Mouse (Mus musculus): ENCODE results near the gene Nynrin. TPM values are rescaled to one million over a fixed set of nuclear protein-coding genes. Genes with fewer than 3 reads are reported as not detected.
A peak's percentile ranks its signal among the peaks of the same experiment; 100 is the strongest.

Gene Nynrin
- total and polyA plus RNA-seq, 3 experiments, result 3.5 to 6.8 (median 6.2) TPM

DNA sequence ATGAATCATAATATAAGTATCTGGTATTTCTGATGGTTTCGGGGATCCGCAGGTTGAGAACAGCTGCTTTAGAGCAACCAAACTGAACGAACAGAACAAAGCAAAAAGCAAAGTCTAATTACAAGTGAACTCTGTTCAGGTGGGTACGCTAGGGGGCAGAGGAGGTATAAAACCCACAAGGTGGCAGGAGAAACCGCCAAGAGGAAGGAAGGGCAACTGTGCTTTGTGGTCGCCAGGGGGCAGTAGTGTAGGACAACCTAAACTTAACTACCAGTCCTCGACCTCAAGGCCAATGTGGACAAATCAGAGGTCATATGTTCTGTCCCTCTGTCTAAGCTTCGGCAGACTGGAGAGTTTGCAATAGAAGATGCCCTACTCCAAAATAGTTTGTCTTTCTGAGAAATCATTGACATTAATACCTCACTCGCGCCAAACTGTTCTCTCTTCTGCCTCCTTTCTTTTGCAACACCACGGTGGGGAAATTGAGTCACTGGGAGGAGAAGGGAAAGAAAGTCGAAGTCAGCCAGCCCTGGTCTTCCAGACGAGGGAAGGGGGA, 31.3 kb upstream of the Nynrin start:
- Histone ChIP-seq H3K4me1 (ENCODE audit: control insufficient read depth, insufficient read depth, low read length) (peaks cover 2% of the 10 kb centered on the region; the same call in 1 of the 2 replicates), H3K79me2 (replicated peaks; ENCODE audit: control insufficient read depth, insufficient read depth, low read length) (no peaks in the 10 kb centered on the region), H3K36me3 (ENCODE audit: control insufficient read depth, insufficient read depth, low read length) (no peaks in the 10 kb centered on the region), H3K4me3 (peak overlapping the region; percentile 67), H3K9ac (ENCODE audit: low read depth, low read length) (peak overlapping the region; percentile 84), H3K27me3 (ENCODE audit: control insufficient read depth, insufficient read depth, low read length) (no peaks in the 10 kb centered on the region), H3K27ac (peak overlapping the region; percentile 71)
- TF ChIP-seq EP300 (IDR thresholded peaks at IDR 0.05; ENCODE audit: insufficient read depth, low read depth, low read length) (peak; percentile 95), POLR2A (IDR thresholded peaks at IDR 0.05; ENCODE audit: insufficient read depth, low read depth, low read length) (no peak), CTCF (IDR thresholded peaks at IDR 0.05) (peak; percentile 97)
- 7% methylated on average over 13 of the region's 13 CpGs for WGBS
- intact Hi-C loops (cut with DNase I), result loop anchor here (1.0 kb wide), 2 partner anchors 41 to 96 kb away; no protein-coding TSS in a partner anchor
- peak; percentile 78 to 85 for DNase-seq

- Histone ChIP-seq H3K27me3 (ENCODE audit: control insufficient read depth, insufficient read depth, low read length) (no peaks in the 10 kb centered on the region), H3K27ac (peak within 1 kb of the TSS; percentile 71), H3K9ac (ENCODE audit: low read depth, low read length) (peak within 1 kb of the TSS; percentile 84), H3K4me1 (ENCODE audit: control insufficient read depth, insufficient read depth, low read length) (peaks cover 2% of the 10 kb centered on the region; the same call in 1 of the 2 replicates), H3K79me2 (replicated peaks; ENCODE audit: control insufficient read depth, insufficient read depth, low read length) (no peaks in the 10 kb centered on the region), H3K36me3 (ENCODE audit: control insufficient read depth, insufficient read depth, low read length) (no peaks in the 10 kb centered on the region), H3K4me3 (peak within 1 kb of the TSS; percentile 67)
- WGBS, result 2% methylated on average over 44 of the region's 46 CpGs
- intact Hi-C loops (cut with DNase I), result loop anchor here (1.0 kb wide), 3 partner anchors 40 to 95 kb away; no protein-coding TSS in a partner anchor
- TF ChIP-seq POLR2A (IDR thresholded peaks at IDR 0.05; ENCODE audit: insufficient read depth, low read depth, low read length) (no peak), CTCF (IDR thresholded peaks at IDR 0.05) (no peak), EP300 (IDR thresholded peaks at IDR 0.05; ENCODE audit: insufficient read depth, low read depth, low read length) (no peak; the same call in 1 of the 2 replicates)
- DNase-seq, result peak; percentile 89 to 90
Measured at GRCm38 (mm10) chr14:55822991-55823762, 30.6 kb upstream of the Nynrin start, which contains the start of gene Nfatc4. Nfatc4 (plus strand) TSS chr14:55823144.

DNA sequence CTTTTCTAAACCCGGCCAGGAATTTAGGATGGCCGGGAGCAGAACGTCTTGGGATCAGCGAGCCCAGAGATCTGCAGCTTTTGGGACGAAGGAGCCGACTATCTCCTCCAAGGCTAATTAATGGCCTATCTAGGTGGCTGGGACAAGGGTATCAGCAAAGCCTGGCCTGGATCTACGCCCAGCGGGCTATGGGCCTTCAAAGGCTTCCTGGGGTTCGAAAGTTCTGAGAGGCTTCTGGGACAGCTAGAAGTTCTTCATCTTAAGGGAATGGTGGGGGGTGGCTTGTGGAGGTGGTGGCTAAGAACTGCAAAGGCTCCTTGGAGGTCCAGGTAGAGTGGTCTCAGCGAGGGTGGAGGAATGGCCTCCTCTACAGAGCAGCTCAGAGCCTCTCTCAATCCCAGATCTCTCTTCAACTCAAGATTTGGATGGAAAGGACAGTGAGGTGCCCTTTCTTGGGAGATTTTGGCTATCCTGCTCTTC, 29.8 kb upstream of the Nynrin start:
- Histone ChIP-seq H3K4me3 (peak overlapping the region; percentile 67), H3K36me3 (ENCODE audit: control insufficient read depth, insufficient read depth, low read length) (no peaks in the 10 kb centered on the region), H3K9ac (ENCODE audit: low read depth, low read length) (peak overlapping the region; percentile 84), H3K79me2 (replicated peaks; ENCODE audit: control insufficient read depth, insufficient read depth, low read length) (no peaks in the 10 kb centered on the region), H3K27ac (peak overlapping the region; percentile 71), H3K4me1 (ENCODE audit: control insufficient read depth, insufficient read depth, low read length) (peaks cover 3% of the 10 kb centered on the region), H3K27me3 (ENCODE audit: control insufficient read depth, insufficient read depth, low read length) (no peaks in the 10 kb centered on the region)
- intact Hi-C loops (cut with DNase I), result no loop called here
- WGBS, result 40% methylated on average over 10 of the region's 10 CpGs
- peak; percentile 57 to 64 for DNase-seq
- TF ChIP-seq EP300 (IDR thresholded peaks at IDR 0.05; ENCODE audit: insufficient read depth, low read depth, low read length), result no peak
- TF ChIP-seq CTCF (IDR thresholded peaks at IDR 0.05), result no peak
- no peak for TF ChIP-seq POLR2A (IDR thresholded peaks at IDR 0.05; ENCODE audit: insufficient read depth, low read depth, low read length)

- H3K9ac ChIP-seq (ENCODE audit: low read depth, low read length), result peak overlapping the region; percentile 84
- H3K4me1 ChIP-seq (ENCODE audit: control insufficient read depth, insufficient read depth, low read length), result peaks cover 3% of the 10 kb centered on the region
- TF ChIP-seq POLR2A (IDR thresholded peaks at IDR 0.05; ENCODE audit: insufficient read depth, low read depth, low read length) (no peak), EP300 (IDR thresholded peaks at IDR 0.05; ENCODE audit: insufficient read depth, low read depth, low read length) (no peak), CTCF (IDR thresholded peaks at IDR 0.05) (no peak)
- 9% methylated on average over 32 of the region's 32 CpGs for WGBS
- H3K27me3 ChIP-seq (ENCODE audit: control insufficient read depth, insufficient read depth, low read length), result no peaks in the 10 kb centered on the region
- H3K36me3 ChIP-seq (ENCODE audit: control insufficient read depth, insufficient read depth, low read length), result no peaks in the 10 kb centered on the region
- intact Hi-C loops (cut with DNase I), result no loop called here
- no peaks in the 10 kb centered on the region for H3K79me2 ChIP-seq (replicated peaks; ENCODE audit: control insufficient read depth, insufficient read depth, low read length)
- peak overlapping the region; percentile 67 for H3K4me3 ChIP-seq
- H3K27ac ChIP-seq, result peak overlapping the region; percentile 76
- DNase-seq, result peak; percentile 53 to 55
Measured at GRCm38 (mm10) chr14:55824481-55825215, 29.2 kb upstream of the Nynrin start.

DNA sequence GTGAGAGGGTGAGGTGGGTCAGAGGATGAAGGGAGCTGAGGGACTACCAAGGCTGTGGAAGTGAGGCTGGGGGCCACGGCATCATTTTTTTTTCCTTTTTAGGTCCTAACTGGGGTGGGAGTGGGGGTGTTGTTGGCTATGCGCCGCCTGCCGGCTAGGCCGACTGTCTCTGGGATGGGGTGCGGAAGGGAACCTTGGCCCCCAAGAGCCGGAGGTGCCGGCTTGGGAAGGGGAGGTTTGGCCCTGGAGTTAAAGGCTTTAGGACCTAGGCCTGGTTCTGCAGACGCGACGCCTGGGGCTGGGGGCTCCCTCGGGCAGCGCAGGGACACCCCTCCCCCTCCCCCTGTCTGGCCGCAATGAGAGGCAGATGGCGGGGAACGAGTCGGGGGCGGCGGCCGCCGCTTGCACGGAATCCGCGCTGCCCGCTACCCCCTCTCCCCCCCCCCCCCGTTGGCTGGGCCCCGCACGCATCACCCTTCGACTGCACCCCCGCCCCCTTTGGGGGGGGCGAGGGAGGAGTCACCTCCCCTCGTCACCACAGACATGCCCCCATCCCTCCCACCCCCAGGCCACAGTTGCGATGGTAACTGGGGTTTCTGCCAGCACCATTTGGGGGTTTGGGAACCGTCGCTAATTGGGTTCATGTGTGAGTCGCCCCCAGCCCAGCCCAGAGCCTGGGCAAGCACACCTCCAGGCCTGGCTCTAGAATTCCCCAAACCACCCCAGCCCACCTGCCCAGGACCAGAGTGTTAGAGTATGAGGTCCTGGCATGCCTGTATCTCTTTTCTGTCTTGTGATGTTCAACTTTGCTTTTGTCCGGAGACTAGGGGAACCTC, 28.4 kb upstream of the Nynrin start:
- 8% methylated on average over 23 of the region's 37 CpGs for WGBS
- H3K27ac ChIP-seq, result peak overlapping the region; percentile 76
- H3K27me3 ChIP-seq (ENCODE audit: control insufficient read depth, insufficient read depth, low read length), result no peaks in the 10 kb centered on the region
- peaks cover 3% of the 10 kb centered on the region for H3K4me1 ChIP-seq (ENCODE audit: control insufficient read depth, insufficient read depth, low read length)
- H3K4me3 ChIP-seq, result peak overlapping the region; percentile 38
- H3K79me2 ChIP-seq (replicated peaks; ENCODE audit: control insufficient read depth, insufficient read depth, low read length), result no peaks in the 10 kb centered on the region
- peak overlapping the region; percentile 60 for H3K9ac ChIP-seq (ENCODE audit: low read depth, low read length)
- intact Hi-C loops (cut with DNase I), result no loop called here
- peak; percentile 46 to 57 for DNase-seq
- no peaks in the 10 kb centered on the region for H3K36me3 ChIP-seq (ENCODE audit: control insufficient read depth, insufficient read depth, low read length)
- no peak for TF ChIP-seq POLR2A (IDR thresholded peaks at IDR 0.05; ENCODE audit: insufficient read depth, low read depth, low read length)
- TF ChIP-seq EP300 (IDR thresholded peaks at IDR 0.05; ENCODE audit: insufficient read depth, low read depth, low read length), result no peak
- TF ChIP-seq CTCF (IDR thresholded peaks at IDR 0.05), result peak; percentile 29; the same call in 1 of the 2 replicates

Measured in heart, adult 2 months (tissue).